ENCODE assay signal across 23 mouse cellular contexts in the genomic region with DNA sequence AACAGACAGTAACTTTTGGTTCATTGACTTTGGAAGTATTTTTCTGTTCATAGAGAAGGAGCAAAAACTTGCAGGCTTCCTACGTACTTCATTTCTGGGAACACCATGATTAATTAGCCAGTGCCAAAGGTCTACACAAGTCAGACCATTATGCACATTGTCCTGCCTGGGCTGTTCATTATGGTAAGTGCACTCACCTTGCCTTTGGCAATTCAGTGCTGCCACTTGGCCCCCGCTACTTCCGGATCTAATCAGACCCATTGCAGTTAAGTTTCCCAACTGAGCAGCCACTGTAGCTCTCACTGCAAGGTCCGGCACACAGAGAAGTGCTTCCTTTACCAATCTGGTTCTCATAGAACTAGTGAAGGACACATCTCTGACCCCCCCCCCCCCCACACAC.
"Had no signal": no experiment of that assay in that cellular context is flagged by ENCODE, and none has a peak within 500 bp of the region (broad histone marks: within the 10 kb centered on the region; RNA-seq: fewer than 3 reads in every experiment).

No protein-coding gene starts in this region.

- H3K9ac ChIP-seq: limb, embryonic 13.5 days; liver, embryonic 12.5 days; liver, embryonic 15.5 days; lung, embryonic 15.5 days; midbrain, embryonic 13.5 days; neural tube, embryonic 13.5 days had no signal

- H3K4me2 ChIP-seq: limb, embryonic 13.5 days; liver, embryonic 12.5 days; liver, embryonic 15.5 days; lung, embryonic 15.5 days; midbrain, embryonic 13.5 days; neural tube, embryonic 13.5 days had no signal

- H3K4me3 ChIP-seq: layer of hippocampus, adult 2 months; limb, embryonic 10.5 days; limb, embryonic 13.5 days; liver, embryonic 12.5 days; liver, embryonic 15.5 days; lung, embryonic 15.5 days; megakaryocyte, embryonic 14.5 days; midbrain, embryonic 10.5 days; midbrain, embryonic 13.5 days; myocyte; neural tube, embryonic 13.5 days had no signal

- H3K27me3 ChIP-seq: limb, embryonic 13.5 days; liver, embryonic 12.5 days; liver, embryonic 15.5 days; lung, embryonic 15.5 days; midbrain, embryonic 13.5 days; neural tube, embryonic 13.5 days had no signal

- H3K36me3 ChIP-seq: limb, embryonic 10.5 days; limb, embryonic 13.5 days; liver, embryonic 12.5 days; liver, embryonic 15.5 days; lung, embryonic 15.5 days; midbrain, embryonic 10.5 days; midbrain, embryonic 13.5 days; neural tube, embryonic 13.5 days had no signal

- H3K9me3 ChIP-seq: limb, embryonic 10.5 days; limb, embryonic 13.5 days; liver, embryonic 12.5 days; liver, embryonic 15.5 days; lung, embryonic 15.5 days; midbrain, embryonic 10.5 days; midbrain, embryonic 13.5 days; neural tube, embryonic 13.5 days had no signal

- ATAC-seq: inflammation-experienced regulatory T-cells, adult 6 months; intestine, embryonic 16.5 days; liver, embryonic 12.5 days; midbrain, embryonic 13.5 days; midbrain, embryonic 16.5 days had no signal

- H3K4me1 ChIP-seq: liver, embryonic 12.5 days; liver, embryonic 15.5 days; lung, embryonic 15.5 days; megakaryocyte, embryonic 14.5 days; midbrain, embryonic 10.5 days; midbrain, embryonic 13.5 days; neural tube, embryonic 13.5 days had no signal

- DNase-seq: layer of hippocampus, adult 9-11 months; liver; lung, postnatal 10 days; lung, postnatal 36 days; retina, postnatal 1 day; right cerebral cortex, postnatal 25 days; spleen, adult 18-20 months; thymus, adult 18-20 months; thymus, postnatal 36 days had no signal

- H3K27ac ChIP-seq: layer of hippocampus, adult 2 months; limb, embryonic 10.5 days; limb, embryonic 13.5 days; liver, embryonic 12.5 days; liver, embryonic 15.5 days; lung, embryonic 15.5 days; midbrain, embryonic 10.5 days; midbrain, embryonic 13.5 days; neural tube, embryonic 13.5 days had no signal
